20 mouse cellular contexts compared by ENCODE assay signal in genomic region chr3:27667280-27667679, GRCm38 (mm10).
"Had no signal": no experiment of that assay in that cellular context is flagged by ENCODE, and none has a peak within 500 bp of the region (broad histone marks: within the 10 kb centered on the region; RNA-seq: fewer than 3 reads in every experiment).

No protein-coding gene starts in this region.

- H3K4me2 ChIP-seq: limb, embryonic 12.5 days; limb, embryonic 15.5 days; liver, embryonic 12.5 days; liver, embryonic 15.5 days; lung, embryonic 15.5 days; midbrain, embryonic 11.5 days had no signal

- DNase-seq: kidney, adult 2 months; kidney, postnatal 25 days; layer of hippocampus, postnatal 36 days; left cerebral cortex, postnatal 4 days; lung, adult 18-20 months; lung, postnatal 10 days; lung, postnatal 36 days; midbrain, embryonic 14.5 days; thymus, adult 18-20 months; thymus, postnatal 36 days had no signal

- H3K27ac ChIP-seq: kidney, postnatal 0 days; layer of hippocampus, adult 2 months; left cerebral cortex, adult 2 months; limb, embryonic 12.5 days; limb, embryonic 15.5 days; liver, embryonic 12.5 days; liver, embryonic 15.5 days; lung, embryonic 15.5 days had no signal

- H3K4me1 ChIP-seq: megakaryocyte, embryonic 14.5 days had no signal

- H3K4me3 ChIP-seq: layer of hippocampus, adult 2 months; left cerebral cortex, adult 2 months; limb, embryonic 12.5 days; limb, embryonic 15.5 days; liver, embryonic 12.5 days; liver, embryonic 15.5 days; lung, embryonic 15.5 days; megakaryocyte, embryonic 14.5 days had no signal

- H3K36me3 ChIP-seq: limb, embryonic 12.5 days; limb, embryonic 15.5 days; liver, embryonic 12.5 days; liver, embryonic 15.5 days; lung, embryonic 15.5 days had no signal

- H3K9me3 ChIP-seq: limb, embryonic 12.5 days; limb, embryonic 15.5 days; liver, embryonic 12.5 days; liver, embryonic 15.5 days; lung, embryonic 15.5 days; megakaryocyte, embryonic 14.5 days had no signal

- H3K27me3 ChIP-seq: limb, embryonic 12.5 days; limb, embryonic 15.5 days; liver, embryonic 12.5 days; liver, embryonic 15.5 days; lung, embryonic 15.5 days; megakaryocyte, embryonic 14.5 days had no signal

- H3K9ac ChIP-seq: limb, embryonic 12.5 days; limb, embryonic 15.5 days; liver, embryonic 12.5 days; liver, embryonic 15.5 days; lung, embryonic 15.5 days had no signal

- ATAC-seq: liver, embryonic 12.5 days had no signal
